In genomic region chr3:154257312-154257711, GRCm38 (mm10) we compare ENCODE assay signal across 29 mouse cellular contexts.
"Had no signal": no experiment of that assay in that cellular context is flagged by ENCODE, and none has a peak within 500 bp of the region (broad histone marks: within the 10 kb centered on the region; RNA-seq: fewer than 3 reads in every experiment).

No protein-coding gene starts in this region.

- H3K9me3 ChIP-seq: embryonic facial prominence, embryonic 10.5 days; embryonic facial prominence, embryonic 12.5 days; embryonic facial prominence, embryonic 13.5 days; embryonic facial prominence, embryonic 15.5 days; forebrain, embryonic 10.5 days; forebrain, embryonic 12.5 days; forebrain, embryonic 13.5 days; forebrain, embryonic 15.5 days had no signal

- H3K9ac ChIP-seq: embryonic facial prominence, embryonic 12.5 days; embryonic facial prominence, embryonic 13.5 days; embryonic facial prominence, embryonic 15.5 days; forebrain, embryonic 12.5 days; forebrain, embryonic 13.5 days; forebrain, embryonic 15.5 days; forebrain, postnatal 0 days had no signal

- H3K27ac ChIP-seq: embryonic facial prominence, embryonic 10.5 days; embryonic facial prominence, embryonic 12.5 days; embryonic facial prominence, embryonic 13.5 days; embryonic facial prominence, embryonic 15.5 days; forebrain, embryonic 10.5 days; forebrain, embryonic 12.5 days; forebrain, embryonic 13.5 days; forebrain, embryonic 15.5 days; gastrocnemius, adult 2 months; heart, adult 2 months had no signal

- H3K27me3 ChIP-seq: embryonic facial prominence, embryonic 12.5 days; embryonic facial prominence, embryonic 13.5 days; embryonic facial prominence, embryonic 15.5 days; forebrain, embryonic 12.5 days; forebrain, embryonic 13.5 days; forebrain, embryonic 15.5 days had no signal

- H3K4me3 ChIP-seq: embryonic facial prominence, embryonic 10.5 days; embryonic facial prominence, embryonic 12.5 days; embryonic facial prominence, embryonic 13.5 days; embryonic facial prominence, embryonic 15.5 days; erythroblast, embryonic 14.5 days; forebrain, embryonic 10.5 days; forebrain, embryonic 12.5 days; forebrain, embryonic 13.5 days; forebrain, embryonic 15.5 days; gastrocnemius, adult 2 months; heart, adult 2 months had no signal

- ATAC-seq: forebrain, embryonic 13.5 days; forebrain, embryonic 14.5 days; forebrain, embryonic 15.5 days; forebrain, embryonic 16.5 days; forebrain, postnatal 0 days had no signal

- H3K36me3 ChIP-seq: embryonic facial prominence, embryonic 10.5 days; embryonic facial prominence, embryonic 12.5 days; embryonic facial prominence, embryonic 13.5 days; embryonic facial prominence, embryonic 15.5 days; forebrain, embryonic 10.5 days; forebrain, embryonic 12.5 days; forebrain, embryonic 15.5 days had no signal

- H3K4me2 ChIP-seq: embryonic facial prominence, embryonic 12.5 days; embryonic facial prominence, embryonic 13.5 days; embryonic facial prominence, embryonic 15.5 days; forebrain, embryonic 12.5 days; forebrain, embryonic 13.5 days; forebrain, embryonic 15.5 days had no signal

- DNase-seq: cerebellum, adult 2 months; cerebellum, adult 8-10 months; cerebellum, adult 9-10 months; cerebellum, adult 9-11 months; cerebellum, postnatal 10 days; cerebellum, postnatal 14 days; cerebellum, postnatal 25 days; cerebellum, postnatal 36 days; embryo, embryonic 11 days; forebrain, postnatal 0 days; gastrocnemius, adult 2 months; gastrocnemius, postnatal 10 days; gastrocnemius, postnatal 14 days; gastrocnemius, postnatal 25 days; gastrocnemius, postnatal 36 days; heart, adult 11 months; heart, adult 18-20 months; heart, adult 2 months had no signal

- H3K4me1 ChIP-seq: embryonic facial prominence, embryonic 10.5 days; embryonic facial prominence, embryonic 12.5 days; embryonic facial prominence, embryonic 13.5 days; embryonic facial prominence, embryonic 15.5 days; forebrain, embryonic 10.5 days; forebrain, embryonic 12.5 days; forebrain, embryonic 13.5 days; forebrain, embryonic 15.5 days had no signal
